Mouse (Mus musculus) megakaryocyte, embryonic 14.5 days (primary cell): ENCODE measurements around the gene Rad50.

Experiments used
- FLI1 ChIP-seq: IDR thresholded peaks from 2 replicates; pipeline ENCODE4 v1.6.1; 2012; ENCODE audit warnings: low read length, inconsistent platforms, mixed read lengths
- GATA1 ChIP-seq: IDR thresholded peaks from 3 replicates; pipeline ENCODE4 v1.6.1; 2012; ENCODE audit warnings: mixed read lengths, low read length, inconsistent platforms, borderline replicate concordance

GRCm38 (mm10) chr11:53617562-53618109 lies 89.5 kb downstream of the Rad50 start:
- TF ChIP-seq GATA1 (no peak), FLI1 (no peak)
